ENCODE assay signal across 18 mouse cellular contexts in genomic region chr11:64516712-64517589, GRCm38 (mm10).
A peak's percentile ranks its signal among the peaks of the same experiment; 100 is the strongest.
DNase-seq lines count a peak whose midpoint lies in the region; ATAC-seq and TF ChIP-seq lines count a peak whose summit lies in the region.
"Had no signal": no experiment of that assay in that cellular context is flagged by ENCODE, and none has a peak within 500 bp of the region (broad histone marks: within the 10 kb centered on the region; RNA-seq: fewer than 3 reads in every experiment).

No protein-coding gene starts in this region.

- no peaks in the 10 kb centered on the region for H3K9me3 ChIP-seq in embryonic facial prominence, embryonic 14.5 days (ENCODE audit: control insufficient read depth, low read length)
- no peaks in the 10 kb centered on the region for H3K9me3 ChIP-seq in embryonic facial prominence, embryonic 10.5 days
- H3K9me3 ChIP-seq in forebrain, embryonic 13.5 days (replicated peaks): no peaks in the 10 kb centered on the region
- H3K9me3 ChIP-seq: heart, embryonic 15.5 days; hindbrain, embryonic 13.5 days; megakaryocyte, embryonic 14.5 days had no signal

- peak; percentile 13 for DNase-seq in embryonic facial prominence, embryonic 14.5 days (ENCODE audit: low spot score)
- DNase-seq in embryonic facial prominence, embryonic 10.5 days (ENCODE audit: low spot score): no peak
- DNase-seq in liver, adult 2 months (ENCODE audit: extremely low read depth, low read depth, low spot score): peak; percentile 12
- no peak for DNase-seq in liver
- DNase-seq: adrenal gland, postnatal 25 days; cerebellum, adult 2 months; gastrocnemius, postnatal 14 days; midbrain, embryonic 14.5 days; thymus, postnatal 36 days had no signal

- no peak overlapping the region for H3K27ac ChIP-seq in embryonic facial prominence, embryonic 14.5 days (replicated peaks; ENCODE audit: low read depth, low read length)
- no peak overlapping the region for H3K27ac ChIP-seq in embryonic facial prominence, embryonic 10.5 days (replicated peaks)
- H3K27ac ChIP-seq in liver, adult 2 months (replicated peaks; ENCODE audit: insufficient read depth, low read depth, low read length): no peak overlapping the region
- no peak overlapping the region for H3K27ac ChIP-seq in bone marrow macrophage, adult 2 months (ENCODE audit: insufficient read depth, low read depth, low read length)
- no peak overlapping the region for H3K27ac ChIP-seq in forebrain, embryonic 13.5 days
- H3K27ac ChIP-seq: heart, embryonic 15.5 days; hindbrain, embryonic 13.5 days had no signal

- no peak overlapping the region for H3K4me2 ChIP-seq in embryonic facial prominence, embryonic 14.5 days (ENCODE audit: low read depth, low read length)
- H3K4me2 ChIP-seq in forebrain, embryonic 13.5 days: no peak overlapping the region
- H3K4me2 ChIP-seq: heart, embryonic 15.5 days; hindbrain, embryonic 13.5 days had no signal

- no peak for ATAC-seq in embryonic facial prominence, embryonic 14.5 days (ENCODE audit: low read depth)
- peak; percentile 69 for ATAC-seq in megakaryocyte, adult 5-6 weeks (ENCODE audit: poor library complexity, severe bottlenecking)
- no peak for ATAC-seq in cerebellum, adult (ENCODE audit: insufficient number of reproducible peaks, low FRiP score, low TSS enrichment)
- ATAC-seq in forebrain, embryonic 13.5 days: no peak
- ATAC-seq: forebrain, embryonic 14.5 days had no signal

- no peaks in the 10 kb centered on the region for H3K4me1 ChIP-seq in embryonic facial prominence, embryonic 14.5 days (ENCODE audit: control insufficient read depth, insufficient read depth, low read length)
- H3K4me1 ChIP-seq in embryonic facial prominence, embryonic 10.5 days: peaks cover 5% of the 10 kb centered on the region; the same call in 1 of the 2 replicates
- peaks cover 2% of the 10 kb centered on the region; the same call in 1 of the 2 replicates for H3K4me1 ChIP-seq in liver, adult 2 months (ENCODE audit: control insufficient read depth, insufficient read depth, low read length)
- H3K4me1 ChIP-seq in bone marrow macrophage, adult 2 months (ENCODE audit: control insufficient read depth, insufficient read depth, low read length): peaks cover 13% of the 10 kb centered on the region
- H3K4me1 ChIP-seq in forebrain, embryonic 13.5 days: no peaks in the 10 kb centered on the region
- H3K4me1 ChIP-seq: heart, embryonic 15.5 days; megakaryocyte, embryonic 14.5 days had no signal

- no peak overlapping the region for H3K9ac ChIP-seq in embryonic facial prominence, embryonic 14.5 days (ENCODE audit: low read depth, low read length)
- no peak overlapping the region for H3K9ac ChIP-seq in liver, adult 2 months (ENCODE audit: low read depth, low read length)
- H3K9ac ChIP-seq in forebrain, embryonic 13.5 days: no peak overlapping the region
- H3K9ac ChIP-seq: heart, embryonic 15.5 days; hindbrain, embryonic 13.5 days had no signal

- H3K27me3 ChIP-seq in embryonic facial prominence, embryonic 14.5 days (replicated peaks; ENCODE audit: control insufficient read depth, insufficient read depth, low read length): peaks cover 19% of the 10 kb centered on the region
- H3K27me3 ChIP-seq in embryonic facial prominence, embryonic 10.5 days (replicated peaks; ENCODE audit: low read depth, poor library complexity, severe bottlenecking): peaks cover 40% of the 10 kb centered on the region
- no peaks in the 10 kb centered on the region for H3K27me3 ChIP-seq in liver, adult 2 months (ENCODE audit: control insufficient read depth, insufficient read depth, low read length)
- peaks cover 36% of the 10 kb centered on the region for H3K27me3 ChIP-seq in forebrain, embryonic 13.5 days

- no peak for TF ChIP-seq POLR2A in liver, adult 2 months (IDR thresholded peaks at IDR 0.05; ENCODE audit: extremely low read depth, insufficient read depth, low read length)
- no peak for TF ChIP-seq POLR2A in bone marrow macrophage, adult 2 months (IDR thresholded peaks at IDR 0.05; ENCODE audit: borderline replicate concordance, low read depth, low read length)

- WGBS in embryonic facial prominence, embryonic 14.5 days: 71% methylated on average over 9 of the region's 9 CpGs
- WGBS in embryonic facial prominence, embryonic 10.5 days: 86% methylated on average over 9 of the region's 9 CpGs
- 68% methylated on average over 9 of the region's 9 CpGs for WGBS in liver, adult 2 months
- 93% methylated on average over 9 of the region's 9 CpGs for WGBS in forebrain, embryonic 13.5 days

- H3K79me2 ChIP-seq in liver, adult 2 months (ENCODE audit: control insufficient read depth, insufficient read depth, low read length): no peaks in the 10 kb centered on the region

- no peaks in the 10 kb centered on the region for H3K36me3 ChIP-seq in embryonic facial prominence, embryonic 14.5 days (ENCODE audit: control insufficient read depth, insufficient read depth, low read length)
- H3K36me3 ChIP-seq in embryonic facial prominence, embryonic 10.5 days (replicated peaks): no peaks in the 10 kb centered on the region
- H3K36me3 ChIP-seq in liver, adult 2 months (ENCODE audit: control insufficient read depth, insufficient read depth, low read length): no peaks in the 10 kb centered on the region
- H3K36me3 ChIP-seq in forebrain, embryonic 13.5 days (ENCODE audit: poor library complexity, severe bottlenecking): no peaks in the 10 kb centered on the region
- H3K36me3 ChIP-seq: heart, embryonic 15.5 days; hindbrain, embryonic 13.5 days had no signal

- H3K4me3 ChIP-seq in embryonic facial prominence, embryonic 14.5 days (ENCODE audit: low read depth, low read length): no peak overlapping the region
- H3K4me3 ChIP-seq in embryonic facial prominence, embryonic 10.5 days: no peak overlapping the region
- no peak overlapping the region for H3K4me3 ChIP-seq in liver, adult 2 months (ENCODE audit: insufficient read depth, low read depth, low read length)
- H3K4me3 ChIP-seq in bone marrow macrophage, adult 2 months (ENCODE audit: insufficient read depth, low read length): peak overlapping the region; percentile 26
- no peak overlapping the region for H3K4me3 ChIP-seq in forebrain, embryonic 13.5 days
- H3K4me3 ChIP-seq: erythroblast, embryonic 14.5 days; heart, embryonic 15.5 days; hindbrain, embryonic 13.5 days; megakaryocyte, embryonic 14.5 days had no signal

- no peak for TF ChIP-seq CTCF in liver, adult 2 months (IDR thresholded peaks at IDR 0.05; ENCODE audit: low read depth, low read length)
- TF ChIP-seq CTCF in bone marrow macrophage, adult 2 months (IDR thresholded peaks at IDR 0.05; ENCODE audit: low read depth, low read length): no peak

Comparison
In these comparisons a context has a peak if more than half of its experiments do, and no peak if none do; other contexts are left out.
1. DNase-seq: peak in embryonic facial prominence, embryonic 14.5 days (single experiment) and liver, adult 2 months (single experiment); none in embryonic facial prominence, embryonic 10.5 days (single experiment) and liver (single experiment).